Mouse (Mus musculus) G1E (cell line): ENCODE data around the gene Fyco1.

Source experiments
- CTCF ChIP-seq: IDR thresholded peaks from 2 replicates; pipeline ENCODE4 v1.5.1; 2012; ENCODE audit warnings: low read depth, low read length, inconsistent platforms, mixed read lengths
- GATA1 ChIP-seq: IDR thresholded peaks from 2 replicates; pipeline ENCODE4 v1.6.1; 2012; ENCODE audit warnings: borderline replicate concordance, low read length, inconsistent platforms, mixed read lengths

DNA sequence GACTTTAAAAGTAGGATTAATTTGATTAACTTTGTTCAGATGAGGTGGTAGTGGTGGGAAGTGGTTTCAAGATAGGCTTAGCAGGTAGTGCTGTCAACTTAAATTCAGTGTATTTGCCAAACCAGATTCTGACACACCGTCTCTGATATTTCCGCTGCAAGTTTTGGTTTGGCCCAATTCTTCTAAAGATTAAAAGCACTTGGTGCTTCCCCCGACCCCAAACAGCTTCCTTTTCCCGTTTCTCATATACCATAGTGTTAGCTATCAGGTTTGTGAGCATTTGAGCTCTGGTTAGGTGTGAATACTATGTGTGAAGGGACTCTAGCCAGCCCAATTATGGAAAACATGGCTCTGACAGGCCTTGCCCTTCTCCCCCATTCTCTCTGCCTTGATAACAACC is 20.4 kb upstream of the Fyco1 start:
- no peak for TF ChIP-seq CTCF
- TF ChIP-seq GATA1 = no peak
